Mouse (Mus musculus) liver, adult 2 months (tissue): ENCODE measurements at regions not wholly inside any gene's neighbourhood (a gene's known extent, or its start where the extent isn't known, plus 50 kb on each side); places are given as distances from the start of the nearest gene placed in this dataset.

ENCODE experiments used
- DNase-seq: peaks from one replicate; pipeline ENCODE4 v3.0.0-alpha.2; 2011; ENCODE audit warnings: low read depth, low spot score; ENCODE audit errors: extremely low read depth
- H3K27ac ChIP-seq: fragments of 200-500 bp; replicated peaks from 2 replicates; pipeline ENCODE4 v1.5.1; 2012; ENCODE audit warnings: low read depth, mild to moderate bottlenecking, control low read depth, inconsistent platforms, low read length; ENCODE audit not compliant: insufficient read depth
- H3K27me3 ChIP-seq: fragments of 200-500 bp; 2 replicates; pipeline ENCODE4 v1.6.1; 2012; ENCODE audit warnings: mild to moderate bottlenecking, moderate library complexity, low read length, inconsistent platforms; ENCODE audit not compliant: control insufficient read depth, insufficient read depth
- H3K36me3 ChIP-seq: fragments of 200-500 bp; 2 replicates; pipeline ENCODE4 v1.6.1; 2012; ENCODE audit warnings: low read length, inconsistent platforms; ENCODE audit not compliant: control insufficient read depth, insufficient read depth
- H3K4me1 ChIP-seq: fragments of 200-500 bp; 2 replicates; pipeline ENCODE4 v1.6.1; 2011; ENCODE audit warnings: low read length; ENCODE audit not compliant: control insufficient read depth, insufficient read depth
- H3K4me3 ChIP-seq: fragments of 200-500 bp; 2 replicates; pipeline ENCODE4 v1.5.1; 2011; ENCODE audit warnings: low read depth, mild to moderate bottlenecking, control low read depth, low read length, moderate library complexity; ENCODE audit not compliant: insufficient read depth
- H3K79me2 ChIP-seq: fragments of 200-500 bp; 2 replicates; pipeline ENCODE4 v1.6.1; 2012; ENCODE audit warnings: inconsistent platforms, mild to moderate bottlenecking, low read length, moderate library complexity; ENCODE audit not compliant: control insufficient read depth, insufficient read depth
- H3K9ac ChIP-seq: fragments of 200-500 bp; 2 replicates; pipeline ENCODE4 v1.6.1; 2012; ENCODE audit warnings: low read depth, mild to moderate bottlenecking, control low read depth, inconsistent platforms, low read length
- CTCF ChIP-seq: fragments of 200-500 bp; IDR thresholded peaks from 2 replicates; pipeline ENCODE4 v1.5.1; 2011; ENCODE audit warnings: low read depth, low read length, control low read depth
- POLR2A ChIP-seq: fragments of 200-500 bp; IDR thresholded peaks from 2 replicates; pipeline ENCODE4 v1.6.1; 2011; ENCODE audit warnings: low read length, control low read depth; ENCODE audit not compliant: insufficient read depth; ENCODE audit errors: extremely low read depth
- WGBS: fragments of 180-500 bp; shearing (Covaris S2); methylation state at CpG from one replicate; pipeline ENCODE4 v1.1.7; 2018; 5-methylcytosine and 5-hydroxymethylcytosine counted together

DNA sequence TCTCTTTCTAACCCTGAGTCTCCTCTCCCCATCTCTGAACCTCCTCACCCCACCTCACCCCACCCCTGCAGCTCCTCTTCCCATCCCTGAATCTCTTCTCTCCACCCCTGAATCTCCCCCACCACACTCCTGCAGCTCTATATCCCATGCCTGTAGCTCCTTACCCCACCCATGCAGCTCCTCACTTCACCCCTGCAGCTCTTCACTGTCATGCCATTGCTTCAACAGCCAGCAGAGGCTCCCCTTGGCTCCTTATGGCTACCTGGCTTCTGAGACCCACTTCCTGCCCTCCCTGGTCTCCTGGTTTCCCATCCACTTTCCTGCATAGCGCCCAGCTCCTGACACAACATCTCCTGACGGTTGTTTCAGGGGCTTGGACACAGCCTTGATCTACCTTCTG is 71.0 kb upstream of the Twist2 start:
- Histone ChIP-seq H3K79me2 (no peaks in the 10 kb centered on the region), H3K27me3 (no peaks in the 10 kb centered on the region), H3K27ac (no peak overlapping the region), H3K4me3 (no peak overlapping the region), H3K9ac (no peak overlapping the region), H3K4me1 (no peaks in the 10 kb centered on the region), H3K36me3 (no peaks in the 10 kb centered on the region)
- no peak for TF ChIP-seq POLR2A
- TF ChIP-seq CTCF, result no peak
- no peak for DNase-seq
- WGBS, result 77% methylated on average over 2 of the region's 2 CpGs

DNA sequence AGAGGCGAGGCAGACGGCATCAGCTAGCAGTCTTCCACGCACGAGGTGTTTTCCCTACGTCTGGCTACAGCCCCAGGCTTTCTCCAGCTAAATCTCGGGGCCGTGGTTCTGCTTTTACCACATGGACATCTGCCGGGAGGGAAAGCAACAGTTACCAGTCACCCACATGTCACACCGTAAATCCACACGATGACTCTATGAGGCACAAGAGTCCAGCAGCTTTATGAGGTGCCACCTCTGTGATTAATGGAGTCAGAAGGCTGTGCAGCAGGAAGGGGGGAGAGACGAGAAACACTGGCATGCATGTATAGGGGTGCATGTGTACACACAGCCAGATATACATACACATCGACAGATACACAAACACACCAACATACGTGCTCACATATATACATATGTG is 69.6 kb upstream of the Twist2 start:
- DNase-seq, result no peak
- Histone ChIP-seq H3K9ac (no peak overlapping the region), H3K4me1 (no peaks in the 10 kb centered on the region), H3K36me3 (no peaks in the 10 kb centered on the region), H3K4me3 (no peak overlapping the region), H3K79me2 (no peaks in the 10 kb centered on the region), H3K27me3 (no peaks in the 10 kb centered on the region), H3K27ac (no peak overlapping the region)
- TF ChIP-seq POLR2A (no peak), CTCF (no peak)
- 80% methylated on average over 13 of the region's 13 CpGs for WGBS

DNA sequence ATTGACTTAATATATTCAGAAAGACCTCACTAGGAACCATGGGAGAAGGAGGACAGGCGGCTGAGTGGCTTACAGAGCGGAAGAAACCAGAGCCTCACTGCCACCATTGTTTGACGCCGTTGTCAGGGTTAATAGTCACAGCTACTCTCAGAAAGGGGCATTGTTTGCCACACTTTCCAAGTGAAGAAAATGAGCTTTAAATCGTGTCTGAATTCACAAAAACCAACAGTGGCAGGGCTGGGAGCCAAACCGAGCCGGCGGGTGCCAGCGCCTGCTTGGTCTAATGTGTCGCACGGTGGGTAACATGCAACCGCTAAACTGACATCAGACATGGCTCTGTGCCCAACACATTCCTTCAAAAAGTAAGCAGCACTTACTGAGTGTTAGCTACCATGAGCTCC is 68.8 kb upstream of the Twist2 start:
- no peaks in the 10 kb centered on the region for H3K79me2 ChIP-seq
- no peaks in the 10 kb centered on the region for H3K36me3 ChIP-seq
- H3K4me3 ChIP-seq, result no peak overlapping the region
- no peak overlapping the region for H3K9ac ChIP-seq
- no peak for DNase-seq
- no peaks in the 10 kb centered on the region for H3K4me1 ChIP-seq
- TF ChIP-seq CTCF (no peak), POLR2A (no peak)
- H3K27ac ChIP-seq, result no peak overlapping the region
- H3K27me3 ChIP-seq, result no peaks in the 10 kb centered on the region
- WGBS, result 83% methylated on average over 12 of the region's 12 CpGs

DNA sequence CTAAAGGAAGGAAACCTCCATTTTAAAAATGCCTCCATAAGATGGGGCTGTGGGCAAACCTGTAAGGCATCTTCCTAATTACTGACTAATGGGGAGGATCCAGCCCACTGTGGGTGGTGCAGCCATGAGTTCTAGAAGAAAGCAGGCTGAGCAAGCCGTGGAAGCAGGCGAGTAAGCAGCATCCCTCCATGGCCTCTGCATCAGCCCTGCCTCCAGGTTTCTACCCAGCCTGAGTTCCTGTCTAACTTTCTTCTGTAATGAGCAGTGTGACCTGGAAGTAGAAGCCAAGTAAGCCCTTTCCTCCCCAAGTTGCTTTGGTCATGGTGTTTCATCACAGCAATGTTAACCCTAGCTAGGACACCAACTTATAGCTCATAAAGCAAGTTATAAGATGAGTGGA is 66.5 kb upstream of the Twist2 start:
- Histone ChIP-seq H3K4me1 (no peaks in the 10 kb centered on the region), H3K36me3 (no peaks in the 10 kb centered on the region)

DNA sequence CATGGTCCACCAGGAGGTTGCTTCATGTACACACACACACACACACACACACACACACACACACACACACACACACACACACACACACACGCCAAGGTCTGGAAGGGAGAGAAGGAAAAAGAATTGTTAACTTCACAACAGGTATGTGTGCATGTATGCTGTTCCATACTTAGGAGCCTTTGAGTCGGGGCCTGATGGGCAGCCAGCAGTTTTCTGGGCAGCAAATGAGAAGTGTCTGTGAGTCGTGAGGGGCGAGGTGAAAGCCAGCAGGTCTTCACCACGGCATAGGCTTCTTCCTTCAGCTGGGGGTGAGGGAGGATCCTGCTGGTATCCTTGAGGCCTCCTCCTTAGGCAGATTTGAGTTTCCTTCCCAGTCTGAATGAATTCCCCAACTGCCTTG is 65.8 kb upstream of the Twist2 start:
- WGBS, result 72% methylated on average over 5 of the region's 5 CpGs
- Histone ChIP-seq H3K27me3 (no peaks in the 10 kb centered on the region), H3K9ac (no peak overlapping the region), H3K4me1 (no peaks in the 10 kb centered on the region), H3K79me2 (no peaks in the 10 kb centered on the region), H3K36me3 (no peaks in the 10 kb centered on the region), H3K27ac (no peak overlapping the region), H3K4me3 (no peak overlapping the region)
- DNase-seq, result no peak
- TF ChIP-seq CTCF (no peak), POLR2A (no peak)

More for the DNA sequence above, 66.5 kb upstream of the Twist2 start:
- H3K27ac ChIP-seq, result no peak overlapping the region
- no peak for TF ChIP-seq CTCF
- no peak for TF ChIP-seq POLR2A
- H3K79me2 ChIP-seq, result no peaks in the 10 kb centered on the region
- H3K9ac ChIP-seq, result no peak overlapping the region
- 93% methylated on average over 2 of the region's 2 CpGs for WGBS
- H3K27me3 ChIP-seq, result no peaks in the 10 kb centered on the region
- DNase-seq, result no peak
- H3K4me3 ChIP-seq, result no peak overlapping the region

DNA sequence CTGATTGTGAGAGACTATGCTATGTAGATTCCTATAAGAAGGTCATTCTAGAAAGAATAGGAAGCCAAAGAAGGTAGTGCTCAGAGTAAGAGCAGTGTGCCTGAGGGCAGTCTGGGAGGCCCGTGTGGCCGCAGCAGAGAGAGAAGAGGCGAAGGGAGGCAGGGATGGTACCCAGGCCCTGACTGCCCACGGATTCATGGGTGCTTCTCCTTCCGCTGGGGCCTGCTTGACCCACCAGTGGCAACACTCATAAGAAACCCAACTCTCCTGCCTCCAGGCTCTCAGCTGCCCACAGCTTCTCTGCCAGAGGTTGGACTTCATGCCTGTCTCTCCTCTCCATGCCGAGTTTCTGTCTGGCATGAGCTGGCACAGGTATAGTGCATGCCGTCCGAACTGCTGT is 60.6 kb upstream of the Twist2 start:
- TF ChIP-seq POLR2A (no peak), CTCF (no peak)
- 84% methylated on average over 8 of the region's 8 CpGs for WGBS

More for the DNA sequence above, 60.6 kb upstream of the Twist2 start:
- no peaks in the 10 kb centered on the region for H3K4me1 ChIP-seq
- H3K4me3 ChIP-seq, result no peak overlapping the region
- H3K36me3 ChIP-seq, result no peaks in the 10 kb centered on the region
- no peaks in the 10 kb centered on the region for H3K27me3 ChIP-seq
- no peak overlapping the region for H3K9ac ChIP-seq
- DNase-seq, result no peak
- H3K79me2 ChIP-seq, result no peaks in the 10 kb centered on the region
- no peak overlapping the region for H3K27ac ChIP-seq
